Mouse (Mus musculus) frontal cortex, postnatal 10 days (tissue): Measurements from ENCODE around the gene Prr11.
"Not testable (repeated sequence)": the region's sequence is repeated elsewhere in the genome, so short reads cannot be mapped to it uniquely, and the experiment has no call there.

Experiments used
- DNase-seq, 2 experiments: peaks; one replicate each; pipeline ENCODE4 v3.0.0; 2022; ENCODE audit warnings: low spot score in 2 of 2, mixed read lengths in 1 of 2

Gene Prr11

DNA sequence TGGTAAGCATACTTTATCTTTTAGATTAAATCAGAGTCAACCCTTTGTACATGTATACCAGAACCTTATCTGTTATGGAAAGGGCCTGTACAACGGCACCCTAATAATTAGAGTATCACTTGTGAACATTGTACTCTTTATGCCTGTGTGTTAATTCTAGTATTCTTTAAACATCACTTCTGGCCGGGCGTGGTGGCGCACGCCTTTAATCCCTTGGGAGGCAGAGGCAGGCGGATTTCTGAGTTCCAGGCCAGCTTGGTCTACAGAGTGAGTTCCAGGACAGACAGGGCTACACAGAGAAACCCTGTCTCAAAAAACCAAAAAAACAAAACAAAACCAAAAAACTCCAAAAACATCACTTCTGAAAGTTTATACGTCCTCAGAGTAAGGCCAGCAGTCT lies 59.6 kb downstream of the Prr11 start:
- DNase-seq = not testable (repeated sequence)

DNA sequence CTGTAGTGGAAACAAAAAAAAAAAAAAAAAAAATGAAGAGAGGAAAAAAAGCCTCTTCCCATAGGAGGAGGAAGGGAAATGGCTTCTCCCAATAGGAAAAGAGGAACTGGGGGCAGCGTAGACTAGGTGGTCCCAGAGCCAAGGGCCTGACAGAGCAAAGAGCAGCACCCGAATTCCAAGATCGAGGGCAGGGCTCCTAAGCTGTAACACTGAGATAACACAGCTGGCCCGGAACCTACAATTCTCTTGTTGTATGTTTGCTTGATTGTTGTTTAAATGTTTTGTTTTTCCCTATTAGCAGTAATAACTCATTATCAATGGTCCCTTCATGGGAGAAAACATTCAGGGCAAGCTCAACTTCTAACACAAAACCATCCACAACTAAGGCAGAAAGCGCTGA lies 61.5 kb downstream of the Prr11 start:
- DNase-seq = no peak

DNA sequence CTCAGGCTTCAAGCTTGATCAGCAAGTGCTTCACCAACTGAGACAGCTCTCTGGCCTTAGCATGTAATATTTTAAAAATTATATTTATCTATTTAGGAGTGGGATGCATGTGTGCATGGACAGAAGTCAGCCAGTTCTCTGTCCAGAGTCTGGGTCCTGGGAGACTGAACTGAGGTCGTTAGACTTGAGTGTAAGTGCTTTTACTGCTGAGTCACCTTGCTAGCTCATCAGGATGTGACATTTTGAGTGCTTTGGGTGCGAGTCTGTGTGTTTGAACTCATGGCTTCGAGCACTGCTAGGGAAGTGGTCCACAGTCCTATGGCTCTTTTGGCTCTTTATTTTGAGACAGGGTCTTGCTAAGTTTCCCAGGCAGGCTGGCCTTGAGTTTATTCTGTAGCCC lies 65.5 kb downstream of the Prr11 start:
- no peak for DNase-seq

DNA sequence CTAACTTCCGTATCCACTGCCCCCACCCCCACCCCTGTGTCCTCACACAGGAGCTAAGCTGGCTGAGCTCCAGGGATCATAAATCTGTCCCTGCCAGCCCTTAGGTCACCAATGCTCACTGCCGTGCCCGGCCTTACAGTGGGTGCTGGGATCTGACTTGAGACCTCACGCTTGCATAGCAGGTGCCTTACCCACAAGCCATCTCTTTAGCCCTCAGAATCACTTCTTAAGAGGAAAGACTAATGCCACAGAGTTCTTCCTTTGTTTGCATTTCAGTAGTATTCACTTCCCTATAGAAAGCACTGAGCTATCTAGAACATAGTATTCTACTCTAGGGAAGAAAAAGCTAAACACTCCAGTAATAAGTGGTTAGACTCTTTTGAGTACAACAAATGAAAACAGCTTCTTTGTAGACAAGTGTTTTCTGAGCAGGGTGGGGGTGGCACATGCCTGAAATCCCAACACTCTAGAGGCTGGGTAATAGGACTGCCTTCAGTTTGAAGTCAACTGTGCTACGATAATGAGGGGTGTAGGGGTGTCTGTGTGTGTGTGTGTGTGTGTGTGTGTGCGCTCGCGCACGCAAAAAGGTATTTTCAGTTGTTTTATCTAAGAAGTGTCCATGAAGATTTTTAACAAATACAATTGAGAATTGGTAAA lies 69.1 kb downstream of the Prr11 start:
- DNase-seq = no peak
